Mouse (Mus musculus) small intestine, adult 2 months (tissue): ENCODE measurements at regions not wholly inside any gene's neighbourhood (a gene's known extent, or its start where the extent isn't known, plus 50 kb on each side); places are given as distances from the start of the nearest gene placed in this dataset.

ENCODE experiments used
- CTCF ChIP-seq: fragments of 200-500 bp; IDR thresholded peaks from 2 replicates; pipeline ENCODE4 v1.5.1; 2012; ENCODE audit warnings: low read depth, mild to moderate bottlenecking, control low read depth, inconsistent platforms, low read length, moderate library complexity, mixed read lengths; ENCODE audit not compliant: insufficient replicate concordance, insufficient read length; ENCODE audit errors: extremely low read depth
- POLR2A ChIP-seq: fragments of 200-500 bp; IDR thresholded peaks from 2 replicates; pipeline ENCODE4 v1.6.1; 2012; ENCODE audit warnings: low read depth, mild to moderate bottlenecking, control low read depth, inconsistent platforms, low read length, moderate library complexity

DNA sequence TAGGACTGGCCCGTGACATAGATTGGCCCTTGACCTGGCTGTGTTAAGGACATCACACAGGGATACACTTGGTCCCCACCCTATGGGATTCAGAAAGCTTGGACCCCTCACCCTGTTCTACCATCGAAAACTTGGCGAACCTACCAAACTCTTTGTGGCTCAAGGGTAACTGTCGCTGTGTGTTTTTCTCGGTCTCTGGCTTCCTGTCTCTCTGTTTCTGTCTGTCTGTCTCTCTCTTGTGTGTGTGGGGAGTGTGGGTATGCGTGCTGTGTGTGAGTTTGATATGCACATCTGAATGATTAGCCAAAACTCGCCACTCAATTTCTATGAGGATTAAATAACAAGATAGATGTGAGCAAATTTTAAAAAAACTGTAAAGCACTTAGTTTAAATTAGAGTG lies 66.0 kb upstream of the Maml3 start:
- no peak for TF ChIP-seq POLR2A
- TF ChIP-seq CTCF: no peak
